Mouse (Mus musculus) hindbrain, embryonic 13.5 days (tissue): Measurements from ENCODE around the gene Rab21. TPM values are rescaled to one million over a fixed set of nuclear protein-coding genes. Genes with fewer than 3 reads are reported as not detected.
A peak's percentile ranks its signal among the peaks of the same experiment; 100 is the strongest.

ENCODE experiments used
- ATAC-seq: fragments of 200-750 bp; cut with Nextera tagmentation; 2 replicates; pipeline ENCODE4 v1.8.0; 2017; ENCODE audit warnings: moderate TSS enrichment; ENCODE audit not compliant: low FRiP score
- H3K27ac ChIP-seq: fragments of 300-500 bp; sonication (generic); 2 replicates; pipeline ENCODE4 v1.5.1; 2015; ENCODE audit warnings: inconsistent platforms, mild to moderate bottlenecking, moderate library complexity
- H3K27me3 ChIP-seq: fragments of 300-500 bp; sonication (generic); 2 replicates; pipeline ENCODE4 v1.6.1; 2015; ENCODE audit warnings: mild to moderate bottlenecking, inconsistent platforms
- H3K36me3 ChIP-seq: fragments of 300-500 bp; sonication (generic); 2 replicates; pipeline ENCODE4 v1.6.1; 2015; ENCODE audit warnings: mild to moderate bottlenecking, inconsistent platforms
- H3K4me1 ChIP-seq: fragments of 300-500 bp; sonication (generic); replicated peaks from 2 replicates; pipeline ENCODE4 v1.6.1; 2015; ENCODE audit warnings: inconsistent platforms
- H3K4me2 ChIP-seq: fragments of 300-500 bp; sonication (generic); 2 replicates; pipeline ENCODE4 v1.6.1; 2015; ENCODE audit warnings: inconsistent platforms, mild to moderate bottlenecking, moderate library complexity
- H3K4me3 ChIP-seq: fragments of 300-500 bp; sonication (generic); 2 replicates; pipeline ENCODE4 v1.5.1; 2015; ENCODE audit warnings: mild to moderate bottlenecking, inconsistent platforms
- H3K9ac ChIP-seq: fragments of 300-500 bp; sonication (generic); 2 replicates; pipeline ENCODE4 v1.6.1; 2015; ENCODE audit warnings: mild to moderate bottlenecking, inconsistent platforms
- H3K9me3 ChIP-seq: fragments of 300-500 bp; sonication (generic); 2 replicates; pipeline ENCODE4 v1.6.1; 2016; ENCODE audit warnings: inconsistent platforms
- WGBS: fragments of 180-500 bp; shearing (Covaris S2); methylation state at CpG from one replicate; pipeline ENCODE4 v1.1.7; 2015; 5-methylcytosine and 5-hydroxymethylcytosine counted together
- polyA plus RNA-seq: library from polyadenylated mRNA; unstranded; fragments of >200 nt; fragmentation: Nextera tagmentation; extraction: Ambion mirVana; gene quantifications from 2 replicates; pipeline ENCODE4 v1.2.1, GENCODE M21; 2015

Gene Rab21
- 7.8 and 8.4 TPM in 2 replicates for polyA plus RNA-seq

DNA sequence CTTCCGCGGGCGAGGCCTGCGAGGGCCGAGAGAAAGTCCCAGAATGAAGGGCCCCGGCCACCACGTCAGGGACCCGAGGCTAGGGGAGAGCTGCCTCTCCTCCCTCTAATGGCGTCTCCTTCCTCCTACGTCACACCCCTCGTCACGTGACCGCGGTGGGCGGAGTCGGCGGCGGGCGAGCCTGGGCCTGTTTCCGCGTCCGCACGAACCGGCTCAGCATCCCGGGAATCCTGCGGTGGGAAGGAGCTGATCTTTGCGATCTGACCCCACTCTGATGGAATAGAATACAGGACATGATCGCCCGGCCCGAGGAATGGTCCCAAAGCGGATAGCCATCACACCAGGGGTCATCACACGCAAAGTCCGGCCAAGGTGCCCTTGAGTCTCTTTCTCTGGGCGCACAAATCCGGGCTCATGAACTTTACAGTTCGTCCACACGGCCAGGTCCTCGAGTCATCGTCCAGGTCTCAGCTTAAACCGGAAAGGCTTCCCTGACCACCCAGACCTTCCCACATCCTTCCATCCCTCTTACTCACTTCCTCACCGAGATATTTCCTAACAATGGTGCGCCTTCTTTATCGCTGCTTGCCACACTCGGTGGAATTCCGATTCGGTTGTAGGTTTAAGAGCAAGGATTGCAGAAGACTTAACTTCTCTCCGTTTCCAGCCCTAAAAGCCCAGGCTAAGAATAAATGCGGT lies at the start of gene Rab21:
Gene Rab21 (minus strand): TSS at position 122 of the 699 bp plus-strand sequence.
- H3K4me3 ChIP-seq, result peak within 1 kb of the TSS; percentile 95
- H3K36me3 ChIP-seq, result no peaks in the 10 kb centered on the region
- peak within 1 kb of the TSS; percentile 97 for H3K27ac ChIP-seq
- H3K9ac ChIP-seq, result peak within 1 kb of the TSS; percentile 93
- no peaks in the 10 kb centered on the region for H3K27me3 ChIP-seq
- peak within 1 kb of the TSS; percentile 69 for H3K4me2 ChIP-seq
- H3K9me3 ChIP-seq, result no peaks in the 10 kb centered on the region
- WGBS, result under 1% methylated on average over 31 of the region's 48 CpGs
- peaks cover 40% of the 10 kb centered on the region for H3K4me1 ChIP-seq
- peak; percentile 93 for ATAC-seq

DNA sequence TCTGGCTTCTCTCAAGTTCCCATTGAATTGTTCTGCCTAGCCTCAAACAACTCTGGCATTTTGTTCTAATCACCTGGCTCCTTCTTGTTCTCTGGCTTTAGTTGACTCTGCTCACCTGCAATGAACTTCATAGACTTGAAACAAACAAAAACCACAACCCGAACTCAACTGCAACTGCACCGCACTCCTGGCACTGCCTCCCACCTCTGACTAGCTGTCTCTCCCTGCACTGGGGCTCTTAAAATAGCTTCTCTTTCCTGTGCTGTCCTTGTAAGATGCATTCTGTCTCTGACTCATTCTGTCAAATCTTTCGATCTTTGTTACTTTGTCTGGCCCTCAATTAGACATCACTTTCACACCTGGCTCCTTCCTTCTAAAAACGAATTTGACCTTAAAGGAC lies 47.8 kb upstream of the Rab21 start:
- Histone ChIP-seq H3K4me2 (peak overlapping the region; percentile 72), H3K4me3 (peak overlapping the region; percentile 56), H3K9ac (0 out of 2 replicates have a peak overlapping the region, but pooled peaks have one; percentile 68), H3K27me3 (no peaks in the 10 kb centered on the region), H3K27ac (no peak overlapping the region), H3K36me3 (peaks cover 6% of the 10 kb centered on the region; the same call in 1 of the 2 replicates), H3K9me3 (no peaks in the 10 kb centered on the region), H3K4me1 (peaks cover 26% of the 10 kb centered on the region)
- 92% methylated on average over 4 of the region's 4 CpGs for WGBS
- ATAC-seq, result no peak

DNA sequence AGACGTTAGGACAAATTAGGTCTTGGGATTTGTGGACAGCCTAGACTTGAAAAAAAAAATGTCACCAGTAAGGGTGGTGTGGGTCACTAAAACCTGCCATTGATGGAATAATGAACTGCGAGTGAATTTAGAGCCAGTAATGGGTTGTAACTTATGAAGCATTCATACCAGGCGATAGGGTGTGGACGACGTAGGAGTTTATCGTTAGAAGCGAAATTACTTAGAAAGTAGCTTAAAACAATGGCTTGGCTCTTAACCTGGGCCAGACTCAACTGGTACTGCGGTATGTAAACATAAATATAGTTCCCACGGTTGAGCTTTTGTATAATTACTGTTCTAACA lies 47.2 kb upstream of the Rab21 start:
- Histone ChIP-seq H3K4me1 (peaks cover 26% of the 10 kb centered on the region), H3K9me3 (no peaks in the 10 kb centered on the region), H3K4me3 (peak overlapping the region; percentile 56), H3K27me3 (no peaks in the 10 kb centered on the region), H3K4me2 (peak overlapping the region; percentile 72), H3K36me3 (peaks cover 10% of the 10 kb centered on the region), H3K27ac (peak overlapping the region; percentile 95), H3K9ac (peak overlapping the region; percentile 68)
- peak; percentile 22 for ATAC-seq
- 8% methylated on average over 9 of the region's 9 CpGs for WGBS

DNA sequence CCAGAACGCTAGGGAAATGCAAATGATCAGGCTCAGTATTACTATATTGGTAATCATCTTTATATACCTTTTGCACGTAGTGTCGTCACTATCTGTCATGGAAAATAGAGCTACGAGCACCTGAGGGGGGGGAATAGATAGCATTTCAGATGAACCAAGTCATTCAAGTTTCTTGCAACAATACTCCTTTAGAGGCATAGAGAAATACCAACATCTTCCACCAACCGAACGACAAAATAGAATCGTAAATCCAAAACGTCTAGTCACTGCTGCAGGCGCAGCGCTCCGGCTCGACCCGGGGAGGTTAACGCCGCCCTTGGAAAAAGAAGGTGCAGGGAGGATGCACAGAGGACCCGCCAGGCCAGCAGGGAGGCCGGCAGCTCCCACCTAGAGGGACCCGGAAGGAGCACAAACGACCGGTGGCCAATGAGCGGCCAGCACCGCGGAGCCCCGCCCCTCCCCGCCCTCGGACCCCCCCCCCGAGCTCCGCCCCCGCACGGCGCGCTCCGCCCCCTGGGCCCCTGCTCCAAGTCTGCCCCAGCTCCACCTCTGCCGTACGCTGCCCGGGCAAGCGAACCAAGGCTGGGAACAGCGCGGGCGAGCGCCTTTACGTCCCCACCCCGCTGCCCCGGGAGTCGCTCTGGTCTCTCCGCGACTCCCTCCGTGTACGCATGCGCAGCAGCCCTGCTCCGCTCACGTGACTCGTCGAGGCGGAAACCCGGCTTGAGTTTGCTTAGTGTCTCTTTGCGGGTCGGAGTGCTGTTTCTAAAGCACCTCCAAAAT lies 46.6 kb upstream of the Rab21 start, which contains the start of gene Tmem19:
Gene Tmem19 (minus strand): TSS at position 662 of the 783 bp plus-strand sequence.
- peak within 1 kb of the TSS; percentile 95 for H3K27ac ChIP-seq
- ATAC-seq, result peak; percentile 99
- WGBS, result under 1% methylated on average over 54 of the region's 58 CpGs
- peak within 1 kb of the TSS; percentile 72 for H3K4me2 ChIP-seq
- peaks cover 15% of the 10 kb centered on the region for H3K36me3 ChIP-seq
- H3K9me3 ChIP-seq, result no peaks in the 10 kb centered on the region
- peaks cover 26% of the 10 kb centered on the region for H3K4me1 ChIP-seq
- H3K9ac ChIP-seq, result peak within 1 kb of the TSS; percentile 68
- H3K4me3 ChIP-seq, result peak within 1 kb of the TSS; percentile 56
- H3K27me3 ChIP-seq, result no peaks in the 10 kb centered on the region

DNA sequence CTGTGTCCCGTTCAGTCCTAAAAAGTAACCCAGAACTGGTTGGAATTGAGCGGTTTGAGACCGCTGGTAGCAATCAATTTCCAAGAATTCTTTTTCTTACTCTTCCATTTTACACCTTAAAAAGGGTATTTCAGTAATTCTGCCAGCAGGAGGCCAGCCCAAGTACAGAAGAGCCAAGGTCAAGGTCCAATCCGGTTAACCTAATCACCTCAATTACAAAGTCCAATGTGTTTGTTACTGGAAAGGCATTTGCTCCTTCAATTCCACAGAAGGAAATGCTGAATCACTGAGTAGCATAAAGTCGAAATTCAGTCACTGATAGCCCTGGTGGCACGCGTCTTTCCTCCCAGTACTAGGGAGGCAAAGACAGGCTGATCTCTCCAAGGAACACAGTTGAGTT lies 43.7 kb upstream of the Rab21 start:
- Histone ChIP-seq H3K36me3 (peaks cover 34% of the 10 kb centered on the region), H3K27me3 (no peaks in the 10 kb centered on the region), H3K9ac (no peak overlapping the region), H3K4me1 (peaks cover 26% of the 10 kb centered on the region), H3K27ac (no peak overlapping the region), H3K4me3 (no peak overlapping the region), H3K4me2 (no peak overlapping the region), H3K9me3 (no peaks in the 10 kb centered on the region)
- ATAC-seq, result no peak
- WGBS, result 92% methylated on average over 7 of the region's 7 CpGs

DNA sequence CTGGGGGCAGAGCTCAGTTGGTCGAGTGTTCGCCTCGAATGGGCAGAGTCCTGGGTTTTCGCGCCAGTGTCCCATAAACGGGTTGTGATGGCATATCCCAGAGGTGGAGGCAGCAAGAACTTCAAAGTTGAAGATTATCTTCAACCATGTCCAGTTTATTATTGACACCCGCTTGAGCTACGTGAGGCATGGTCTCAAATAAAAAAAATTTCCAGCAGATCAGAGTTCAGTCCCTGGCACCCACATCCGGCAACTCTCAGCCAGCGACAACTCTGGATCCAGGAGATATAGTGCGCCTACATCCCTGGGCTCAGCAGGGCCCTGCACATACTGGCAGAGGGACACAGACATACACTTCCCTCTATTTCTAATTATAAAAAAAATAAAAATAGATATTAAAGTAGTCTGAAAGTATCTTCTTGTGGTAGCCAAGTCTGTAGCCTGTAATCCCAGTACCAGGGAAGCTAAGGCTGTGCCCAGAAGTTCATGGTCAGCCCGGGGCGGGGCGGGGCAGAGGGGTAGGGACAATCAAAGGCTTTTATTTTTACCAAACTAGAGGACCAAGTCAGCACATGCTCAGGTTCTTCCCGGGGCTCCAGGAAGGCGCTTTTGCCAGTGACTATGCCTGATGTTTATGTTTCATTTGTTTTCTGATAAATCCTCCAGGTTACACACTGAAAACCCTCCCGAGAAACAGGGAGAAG lies 43.0 kb upstream of the Rab21 start:
- H3K36me3 ChIP-seq, result peaks cover 34% of the 10 kb centered on the region
- 96% methylated on average over 17 of the region's 17 CpGs for WGBS
- H3K9me3 ChIP-seq, result no peaks in the 10 kb centered on the region
- H3K4me3 ChIP-seq, result no peak overlapping the region
- no peak overlapping the region for H3K9ac ChIP-seq
- no peak overlapping the region for H3K27ac ChIP-seq
- ATAC-seq, result no peak
- H3K4me2 ChIP-seq, result no peak overlapping the region
- H3K4me1 ChIP-seq, result peaks cover 25% of the 10 kb centered on the region
- no peaks in the 10 kb centered on the region for H3K27me3 ChIP-seq

DNA sequence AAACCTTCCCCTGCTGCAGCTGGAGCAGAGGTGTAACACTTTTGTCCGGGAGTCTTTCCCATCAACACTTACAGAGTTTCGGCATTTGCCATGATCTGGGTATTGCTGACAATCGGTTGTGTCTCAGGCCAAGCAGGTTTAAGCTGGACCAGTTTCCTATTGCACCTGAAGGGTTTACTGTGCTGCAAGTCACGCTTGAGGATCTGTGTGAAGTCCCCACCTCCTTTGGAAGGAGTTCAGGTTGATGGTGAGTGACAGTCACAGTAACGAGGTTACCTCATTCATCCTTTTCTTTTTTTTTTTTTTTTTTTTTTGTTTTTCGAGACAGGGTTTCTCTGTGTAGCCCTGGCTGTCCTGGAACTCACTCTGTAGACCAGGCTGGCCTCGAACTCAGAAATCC lies 40.7 kb upstream of the Rab21 start:
- no peak overlapping the region for H3K4me3 ChIP-seq
- WGBS, result 96% methylated on average over 6 of the region's 7 CpGs
- no peak overlapping the region for H3K9ac ChIP-seq
- no peaks in the 10 kb centered on the region for H3K9me3 ChIP-seq
- no peak for ATAC-seq
- no peaks in the 10 kb centered on the region for H3K27me3 ChIP-seq
- no peak overlapping the region for H3K4me2 ChIP-seq
- peaks cover 13% of the 10 kb centered on the region for H3K4me1 ChIP-seq
- peaks cover 37% of the 10 kb centered on the region for H3K36me3 ChIP-seq
- H3K27ac ChIP-seq, result no peak overlapping the region

DNA sequence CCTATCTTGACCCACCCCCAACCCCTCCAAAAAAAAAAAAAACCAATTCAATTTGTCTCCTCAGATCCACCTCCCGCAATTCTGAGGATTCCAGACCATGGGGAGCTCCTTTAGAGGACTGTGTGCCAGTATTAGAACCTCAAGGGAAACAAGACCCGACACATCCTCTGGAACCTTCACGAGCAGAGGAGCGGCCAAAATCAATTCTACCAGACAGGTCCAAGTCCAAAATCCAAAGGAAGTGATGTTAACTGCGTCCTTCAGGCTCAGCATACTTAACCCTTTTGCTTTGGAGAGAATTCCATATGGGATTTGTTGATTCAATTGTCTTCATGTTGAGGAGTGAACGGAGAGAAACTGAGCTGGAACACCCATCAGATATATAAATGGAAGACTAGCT lies 39.6 kb upstream of the Rab21 start:
- H3K4me2 ChIP-seq, result no peak overlapping the region
- no peaks in the 10 kb centered on the region for H3K9me3 ChIP-seq
- H3K36me3 ChIP-seq, result peaks cover 37% of the 10 kb centered on the region
- WGBS, result 96% methylated on average over 6 of the region's 6 CpGs
- H3K4me1 ChIP-seq, result peaks cover 2% of the 10 kb centered on the region; the same call in 1 of the 2 replicates
- no peak overlapping the region for H3K27ac ChIP-seq
- no peak overlapping the region for H3K9ac ChIP-seq
- ATAC-seq, result no peak
- H3K4me3 ChIP-seq, result no peak overlapping the region
- no peaks in the 10 kb centered on the region for H3K27me3 ChIP-seq

DNA sequence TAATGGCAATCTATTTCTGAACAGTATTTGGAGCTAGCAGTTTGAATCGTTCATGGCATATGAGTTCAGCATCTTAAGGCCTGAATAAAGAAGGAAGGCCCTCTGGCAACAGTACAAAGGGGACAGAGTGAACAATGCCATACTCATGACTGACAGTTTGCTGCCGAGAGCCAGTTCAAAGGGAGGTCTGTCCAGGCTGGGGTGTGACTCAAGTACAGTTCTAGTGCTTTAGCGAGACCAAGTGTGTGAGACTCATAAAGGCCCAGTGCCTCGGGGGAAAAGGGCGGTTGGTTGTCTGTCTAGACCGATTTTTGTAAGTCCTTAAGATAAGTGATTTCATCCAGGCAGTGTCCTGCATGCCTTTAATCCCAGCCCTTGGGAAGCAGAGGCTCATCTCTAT lies 39.2 kb upstream of the Rab21 start:
- peaks cover 37% of the 10 kb centered on the region for H3K36me3 ChIP-seq
- WGBS, result 61% methylated on average over 6 of the region's 6 CpGs
- H3K4me3 ChIP-seq, result no peak overlapping the region
- H3K4me2 ChIP-seq, result no peak overlapping the region
- H3K9ac ChIP-seq, result no peak overlapping the region
- no peaks in the 10 kb centered on the region for H3K27me3 ChIP-seq
- ATAC-seq, result no peak
- H3K9me3 ChIP-seq, result no peaks in the 10 kb centered on the region
- no peak overlapping the region for H3K27ac ChIP-seq
- H3K4me1 ChIP-seq, result no peaks in the 10 kb centered on the region; the same call in 1 of the 2 replicates

DNA sequence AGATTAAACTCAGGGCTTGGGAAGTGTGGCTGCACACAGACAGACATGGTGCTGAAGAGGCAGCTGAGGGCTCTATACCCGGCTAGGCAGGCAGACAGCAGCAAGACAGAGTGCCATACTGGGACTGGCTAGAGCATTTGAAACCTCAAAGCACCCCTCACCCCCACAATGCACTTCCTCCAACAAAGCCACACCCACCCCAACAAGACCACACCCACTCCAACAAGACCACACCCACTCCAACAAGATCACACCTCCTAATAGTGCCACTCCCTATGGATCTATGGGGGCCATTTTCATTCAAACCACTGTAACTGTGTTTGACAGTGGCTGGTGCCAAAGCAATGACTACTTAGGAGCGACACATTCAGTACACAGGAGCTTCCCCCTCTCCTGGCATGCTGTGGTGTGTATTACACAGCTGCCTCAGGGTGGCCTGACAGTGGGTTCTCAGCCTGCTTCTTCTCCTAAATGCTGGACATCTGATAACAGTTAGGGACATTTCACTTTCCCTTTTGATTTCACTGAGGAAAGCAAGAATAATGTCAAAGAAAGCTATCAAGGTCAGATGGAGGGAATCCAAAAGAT lies 35.5 kb upstream of the Rab21 start:
- no peak for ATAC-seq
- WGBS, result 76% methylated on average over 2 of the region's 2 CpGs
- peaks cover 9% of the 10 kb centered on the region for H3K4me1 ChIP-seq

DNA sequence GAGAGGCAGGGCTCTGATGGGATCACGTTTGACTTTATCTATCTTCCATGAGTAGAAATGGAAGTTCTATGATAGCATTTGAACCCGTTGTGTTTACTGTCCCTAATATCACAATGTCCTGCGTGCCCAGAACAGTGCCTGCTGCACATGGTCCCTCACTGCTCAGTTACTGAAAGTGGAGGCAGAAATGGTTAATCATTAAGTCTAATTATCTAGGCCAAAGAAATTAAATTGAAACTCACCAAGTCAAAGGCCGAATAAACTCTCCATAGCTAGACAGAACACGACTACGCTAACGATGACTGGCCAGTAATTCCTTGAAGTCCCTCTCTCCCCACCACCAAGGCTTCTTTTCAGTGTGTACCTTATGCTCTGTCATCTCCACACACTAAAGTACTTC lies 34.1 kb upstream of the Rab21 start:
- H3K4me3 ChIP-seq, result no peak overlapping the region
- no peak for ATAC-seq
- no peaks in the 10 kb centered on the region for H3K9me3 ChIP-seq
- peaks cover 21% of the 10 kb centered on the region for H3K36me3 ChIP-seq
- H3K9ac ChIP-seq, result no peak overlapping the region
- peaks cover 9% of the 10 kb centered on the region for H3K4me1 ChIP-seq
- H3K27me3 ChIP-seq, result no peaks in the 10 kb centered on the region
- WGBS, result 90% methylated on average over 7 of the region's 7 CpGs
- no peak overlapping the region for H3K27ac ChIP-seq
- no peak overlapping the region for H3K4me2 ChIP-seq

More for the DNA sequence above, 35.5 kb upstream of the Rab21 start:
- Histone ChIP-seq H3K9ac (no peak overlapping the region), H3K27ac (no peak overlapping the region), H3K4me3 (no peak overlapping the region), H3K4me2 (no peak overlapping the region), H3K27me3 (no peaks in the 10 kb centered on the region), H3K36me3 (peaks cover 24% of the 10 kb centered on the region), H3K9me3 (no peaks in the 10 kb centered on the region)

DNA sequence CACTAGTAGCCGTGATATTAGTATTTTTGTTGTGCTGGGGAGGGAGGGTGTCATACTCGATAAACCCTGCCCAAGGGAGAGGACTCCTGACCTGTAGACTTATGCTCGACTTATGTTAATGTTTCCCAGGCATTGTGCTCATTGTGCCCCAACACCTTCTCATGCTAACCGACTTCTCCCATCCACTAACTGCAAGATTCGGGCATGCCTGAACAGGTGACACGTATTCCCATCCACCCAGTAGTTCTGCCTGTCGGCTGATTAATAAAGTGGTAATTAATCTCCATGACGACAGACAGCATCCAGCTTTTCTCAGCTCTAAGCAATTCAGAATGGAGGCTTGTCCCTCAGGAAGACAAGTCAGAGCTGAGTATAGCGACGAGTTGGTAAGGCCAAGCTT lies 33.6 kb upstream of the Rab21 start:
- H3K36me3 ChIP-seq, result peaks cover 21% of the 10 kb centered on the region
- no peak overlapping the region for H3K4me3 ChIP-seq
- H3K27me3 ChIP-seq, result no peaks in the 10 kb centered on the region
- no peak overlapping the region for H3K27ac ChIP-seq
- peak; percentile 39; the same call in 1 of the 2 replicates for ATAC-seq
- H3K9ac ChIP-seq, result no peak overlapping the region
- no peak overlapping the region for H3K4me2 ChIP-seq
- 65% methylated on average over 10 of the region's 10 CpGs for WGBS
- peaks cover 9% of the 10 kb centered on the region for H3K4me1 ChIP-seq
- H3K9me3 ChIP-seq, result no peaks in the 10 kb centered on the region
